Mouse (Mus musculus): ENCODE measurements around the gene Abhd6. TPM values are rescaled to one million over a fixed set of nuclear protein-coding genes. Genes with fewer than 3 reads are reported as not detected.
A peak's percentile ranks its signal among the peaks of the same experiment; 100 is the strongest.

Gene Abhd6
- polyA plus RNA-seq, 1 experiment from 2014 or later: 17.8 TPM

- H3K4me1 ChIP-seq (replicated peaks): no peaks in the 10 kb centered on the region
- H3K9ac ChIP-seq (replicated peaks): no peak overlapping the region
- H3K9me3 ChIP-seq: no peaks in the 10 kb centered on the region
- H3K27me3 ChIP-seq: no peaks in the 10 kb centered on the region
- no peak overlapping the region for H3K4me3 ChIP-seq (replicated peaks)
- H3K36me3 ChIP-seq: no peaks in the 10 kb centered on the region
- no peak overlapping the region for H3K27ac ChIP-seq
- 85% methylated on average over 6 of the region's 6 CpGs for WGBS
- H3K4me2 ChIP-seq: no peak overlapping the region
- no peak for ATAC-seq (ENCODE audit: insufficient number of reproducible peaks, insufficient read depth, low FRiP score, low TSS enrichment, low read depth)
Observed at GRCm38 (mm10) chr14:7975177-7975576, 27.5 kb upstream of the Abhd6 start.

- 86% methylated on average over 1 of the region's 1 CpGs for WGBS
- ATAC-seq (ENCODE audit: insufficient number of reproducible peaks, insufficient read depth, low FRiP score, low TSS enrichment, low read depth): no peak
Observed at GRCm38 (mm10) chr14:7977471-7977870, 25.2 kb upstream of the Abhd6 start.

GRCm38 (mm10) chr14:7978183-7978582, 24.5 kb upstream of the Abhd6 start:
- H3K36me3 ChIP-seq: no peaks in the 10 kb centered on the region
- H3K27ac ChIP-seq: no peak overlapping the region
- H3K4me2 ChIP-seq: no peak overlapping the region
- no peak for ATAC-seq (ENCODE audit: insufficient number of reproducible peaks, insufficient read depth, low FRiP score, low TSS enrichment, low read depth)
- WGBS: 84% methylated on average over 1 of the region's 1 CpGs
- no peaks in the 10 kb centered on the region for H3K9me3 ChIP-seq
- no peak overlapping the region for H3K4me3 ChIP-seq (replicated peaks)
- no peaks in the 10 kb centered on the region for H3K27me3 ChIP-seq
- H3K4me1 ChIP-seq (replicated peaks): no peaks in the 10 kb centered on the region
- H3K9ac ChIP-seq (replicated peaks): no peak overlapping the region

More at GRCm38 (mm10) chr14:7977471-7977870, 25.2 kb upstream of the Abhd6 start:
- H3K27ac ChIP-seq: no peak overlapping the region
- no peaks in the 10 kb centered on the region for H3K27me3 ChIP-seq
- H3K4me3 ChIP-seq (replicated peaks): no peak overlapping the region
- no peaks in the 10 kb centered on the region for H3K9me3 ChIP-seq
- H3K4me2 ChIP-seq: no peak overlapping the region
- no peak overlapping the region for H3K9ac ChIP-seq (replicated peaks)
- no peaks in the 10 kb centered on the region for H3K36me3 ChIP-seq
- H3K4me1 ChIP-seq (replicated peaks): no peaks in the 10 kb centered on the region

- WGBS: 95% methylated on average over 1 of the region's 1 CpGs
- Histone ChIP-seq H3K9ac (replicated peaks) (no peak overlapping the region), H3K27me3 (no peaks in the 10 kb centered on the region), H3K4me3 (replicated peaks) (no peak overlapping the region), H3K27ac (no peak overlapping the region), H3K4me1 (replicated peaks) (no peaks in the 10 kb centered on the region), H3K9me3 (no peaks in the 10 kb centered on the region), H3K4me2 (no peak overlapping the region), H3K36me3 (no peaks in the 10 kb centered on the region)
- ATAC-seq (ENCODE audit: insufficient number of reproducible peaks, insufficient read depth, low FRiP score, low TSS enrichment, low read depth): no peak
Observed at GRCm38 (mm10) chr14:7981226-7981625, 21.5 kb upstream of the Abhd6 start.

- no peak overlapping the region for H3K27ac ChIP-seq
- H3K9ac ChIP-seq (replicated peaks): no peak overlapping the region
- no peak overlapping the region for H3K4me3 ChIP-seq (replicated peaks)
- 90% methylated on average over 6 of the region's 6 CpGs for WGBS
- no peak overlapping the region for H3K4me2 ChIP-seq
- no peaks in the 10 kb centered on the region for H3K36me3 ChIP-seq
- no peaks in the 10 kb centered on the region for H3K9me3 ChIP-seq
- peaks cover 4% of the 10 kb centered on the region; the same call in 1 of the 2 replicates for H3K4me1 ChIP-seq (replicated peaks)
- ATAC-seq (ENCODE audit: insufficient number of reproducible peaks, insufficient read depth, low FRiP score, low TSS enrichment, low read depth): no peak
- H3K27me3 ChIP-seq: no peaks in the 10 kb centered on the region
Observed at GRCm38 (mm10) chr14:7986913-7987312, 15.8 kb upstream of the Abhd6 start.

GRCm38 (mm10) chr14:7989371-7989770, 13.3 kb upstream of the Abhd6 start:
- H3K4me2 ChIP-seq: no peak overlapping the region
- H3K27me3 ChIP-seq: no peaks in the 10 kb centered on the region; the same call in 1 of the 2 replicates
- H3K4me3 ChIP-seq (replicated peaks): no peak overlapping the region
- no peak overlapping the region for H3K9ac ChIP-seq (replicated peaks)
- no peaks in the 10 kb centered on the region for H3K36me3 ChIP-seq
- ATAC-seq (ENCODE audit: insufficient number of reproducible peaks, insufficient read depth, low FRiP score, low TSS enrichment, low read depth): no peak
- peaks cover 4% of the 10 kb centered on the region; the same call in 1 of the 2 replicates for H3K4me1 ChIP-seq (replicated peaks)
- WGBS: 64% methylated on average over 1 of the region's 1 CpGs
- no peak overlapping the region for H3K27ac ChIP-seq
- H3K9me3 ChIP-seq: no peaks in the 10 kb centered on the region

GRCm38 (mm10) chr14:7989961-7990360, 12.7 kb upstream of the Abhd6 start:
- Histone ChIP-seq H3K27me3 (no peaks in the 10 kb centered on the region; the same call in 1 of the 2 replicates), H3K4me2 (no peak overlapping the region), H3K36me3 (no peaks in the 10 kb centered on the region), H3K9ac (replicated peaks) (no peak overlapping the region), H3K9me3 (no peaks in the 10 kb centered on the region), H3K27ac (no peak overlapping the region), H3K4me3 (replicated peaks) (no peak overlapping the region), H3K4me1 (replicated peaks) (peaks cover 4% of the 10 kb centered on the region; the same call in 1 of the 2 replicates)
- ATAC-seq (ENCODE audit: insufficient number of reproducible peaks, insufficient read depth, low FRiP score, low TSS enrichment, low read depth): no peak
- 77% methylated on average over 3 of the region's 3 CpGs for WGBS

- no peak overlapping the region for H3K4me3 ChIP-seq (replicated peaks)
- H3K4me2 ChIP-seq: no peak overlapping the region
- H3K36me3 ChIP-seq: no peaks in the 10 kb centered on the region
- H3K27me3 ChIP-seq: peaks cover 5% of the 10 kb centered on the region
- peaks cover 4% of the 10 kb centered on the region; the same call in 1 of the 2 replicates for H3K4me1 ChIP-seq (replicated peaks)
- no peak overlapping the region for H3K27ac ChIP-seq
- no peaks in the 10 kb centered on the region for H3K9me3 ChIP-seq
- no peak overlapping the region for H3K9ac ChIP-seq (replicated peaks)
- 81% methylated on average over 5 of the region's 5 CpGs for WGBS
- no peak for ATAC-seq (ENCODE audit: insufficient number of reproducible peaks, insufficient read depth, low FRiP score, low TSS enrichment, low read depth)
Observed at GRCm38 (mm10) chr14:7991108-7991776, 11.5 kb upstream of the Abhd6 start.

GRCm38 (mm10) chr14:7992158-7992557, 10.5 kb upstream of the Abhd6 start:
- Histone ChIP-seq H3K27ac (no peak overlapping the region), H3K36me3 (no peaks in the 10 kb centered on the region), H3K4me2 (no peak overlapping the region), H3K4me3 (replicated peaks) (no peak overlapping the region), H3K27me3 (peaks cover 5% of the 10 kb centered on the region), H3K9me3 (no peaks in the 10 kb centered on the region), H3K4me1 (replicated peaks) (peaks cover 4% of the 10 kb centered on the region; the same call in 1 of the 2 replicates), H3K9ac (replicated peaks) (no peak overlapping the region)
- WGBS: 54% methylated on average over 6 of the region's 6 CpGs
- no peak for ATAC-seq (ENCODE audit: insufficient number of reproducible peaks, insufficient read depth, low FRiP score, low TSS enrichment, low read depth)

GRCm38 (mm10) chr14:7994271-7994767, 8.4 kb upstream of the Abhd6 start, which contains the start of gene Dnase1l3:
TSS of gene Dnase1l3 (minus strand) at chr14:7994573.
- H3K4me1 ChIP-seq (replicated peaks): peaks cover 4% of the 10 kb centered on the region; the same call in 1 of the 2 replicates
- ATAC-seq (ENCODE audit: insufficient number of reproducible peaks, insufficient read depth, low FRiP score, low TSS enrichment, low read depth): no peak
- no peaks in the 10 kb centered on the region for H3K9me3 ChIP-seq
- no peak within 1 kb of the TSS for H3K27ac ChIP-seq
- H3K4me3 ChIP-seq (replicated peaks): no peak within 1 kb of the TSS
- H3K9ac ChIP-seq (replicated peaks): no peak within 1 kb of the TSS
- peaks cover 13% of the 10 kb centered on the region for H3K27me3 ChIP-seq
- no peak within 1 kb of the TSS for H3K4me2 ChIP-seq
- WGBS: 72% methylated on average over 8 of the region's 8 CpGs
- H3K36me3 ChIP-seq: no peaks in the 10 kb centered on the region

GRCm38 (mm10) chr14:7997255-7997696, 5.4 kb upstream of the Abhd6 start:
- Histone ChIP-seq H3K27me3 (peaks cover 42% of the 10 kb centered on the region), H3K4me1 (replicated peaks) (peaks cover 9% of the 10 kb centered on the region), H3K4me2 (peak overlapping the region; percentile 47), H3K9ac (replicated peaks) (no peak overlapping the region), H3K27ac (no peak overlapping the region), H3K36me3 (no peaks in the 10 kb centered on the region), H3K4me3 (replicated peaks) (no peak overlapping the region), H3K9me3 (no peaks in the 10 kb centered on the region)
- 2% methylated on average over 15 of the region's 15 CpGs for WGBS
- ATAC-seq (ENCODE audit: insufficient number of reproducible peaks, insufficient read depth, low FRiP score, low TSS enrichment, low read depth): no peak

Measured in limb, embryonic 12.5 days (tissue).